Mouse (Mus musculus): Measurements from ENCODE around the gene Adora2a. TPM values are rescaled to one million over a fixed set of nuclear protein-coding genes. Genes with fewer than 3 reads are reported as not detected.
A peak's percentile ranks its signal among the peaks of the same experiment; 100 is the strongest.

The Adora2a gene
- total and polyA plus RNA-seq, 3 experiments, result 0.04 TPM; not detected in 2

DNA sequence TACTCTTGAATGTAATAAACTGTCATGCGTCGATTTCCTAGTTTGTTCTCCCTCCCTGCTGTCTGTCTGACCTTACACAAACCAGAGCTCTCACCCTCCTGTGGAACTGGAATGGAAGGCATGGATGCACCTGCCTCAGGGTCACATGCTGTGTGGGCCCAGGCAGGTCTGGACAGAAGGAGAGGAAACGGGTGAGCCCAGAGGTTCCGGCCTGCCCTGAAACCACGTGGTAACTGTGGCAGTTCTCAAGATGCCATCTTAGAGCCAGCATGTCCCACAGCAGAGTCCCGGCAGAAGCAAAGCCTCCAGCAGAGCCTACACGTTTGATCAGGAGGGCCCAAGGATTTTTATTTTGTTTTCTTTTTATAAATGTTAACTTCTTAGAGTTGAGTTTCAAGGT, 4.3 kb upstream of the Adora2a start:
- no peaks in the 10 kb centered on the region for H3K9me3 ChIP-seq (replicated peaks; ENCODE audit: insufficient read depth, low read length)
- TF ChIP-seq POLR2A (IDR thresholded peaks at IDR 0.05; ENCODE audit: control insufficient read depth in 1 of 2, insufficient read depth in 1 of 2, low read depth in 1 of 2, low read length in 2 of 2, poor library complexity in 1 of 2), result no peak
- TF ChIP-seq CHD1 (IDR thresholded peaks at IDR 0.05; ENCODE audit: low read depth, low read length), result no peak
- no peak for TF ChIP-seq GATA1 (IDR thresholded peaks at IDR 0.05; ENCODE audit: low read depth, low read length)
- no peak for TF ChIP-seq MAFK (IDR thresholded peaks at IDR 0.05; ENCODE audit: borderline replicate concordance, low read depth, low read length)
- no peak for TF ChIP-seq EP300 (IDR thresholded peaks at IDR 0.05; ENCODE audit: low read depth in 1 of 2, low read length in 2 of 2)
- no peak for TF ChIP-seq TAL1 (IDR thresholded peaks at IDR 0.05; ENCODE audit: low read length)
- TF ChIP-seq USF2 (IDR thresholded peaks at IDR 0.05; ENCODE audit: borderline replicate concordance in 1 of 2, insufficient read depth in 1 of 2, low read depth in 1 of 2, low read length in 2 of 2), result no peak
- TF ChIP-seq CHD2 (IDR thresholded peaks at IDR 0.05; ENCODE audit: low read length), result no peak
- TF ChIP-seq JUND (IDR thresholded peaks at IDR 0.05; ENCODE audit: low read depth, low read length), result no peak
- no peak for TF ChIP-seq CTCF (IDR thresholded peaks at IDR 0.05 in 2 of 3, conservative IDR thresholded peaks at IDR 0.05 in 1 of 3; ENCODE audit: control insufficient read depth in 1 of 3, insufficient read depth in 1 of 3, low read depth in 2 of 3, low read length in 3 of 3, poor library complexity in 1 of 3, severe bottlenecking in 1 of 3)
- TF ChIP-seq ELF1 (IDR thresholded peaks at IDR 0.05; ENCODE audit: low read depth, low read length), result no peak
- no peak for TF ChIP-seq ZC3H11A (IDR thresholded peaks at IDR 0.05; ENCODE audit: low read depth, low read length)
- no peak for TF ChIP-seq ZKSCAN1 (IDR thresholded peaks at IDR 0.05; ENCODE audit: low read depth, low read length)
- TF ChIP-seq ZMIZ1 (IDR thresholded peaks at IDR 0.05; ENCODE audit: low read depth, low read length), result no peak
- TF ChIP-seq ZNF384 (IDR thresholded peaks at IDR 0.05; ENCODE audit: low read depth, low read length), result no peak
- TF ChIP-seq HCFC1 (IDR thresholded peaks at IDR 0.05; ENCODE audit: low read depth, low read length), result no peak
- TF ChIP-seq MAX (IDR thresholded peaks at IDR 0.05; ENCODE audit: low read length), result no peak
- no peak for TF ChIP-seq MYC (IDR thresholded peaks at IDR 0.05; ENCODE audit: low read depth, low read length)
- H3K4me3 ChIP-seq (ENCODE audit: control insufficient read depth in 1 of 2, insufficient read depth in 1 of 2, low read depth in 2 of 2, low read length in 2 of 2), result no peak overlapping the region
- H3K36me3 ChIP-seq (ENCODE audit: control insufficient read depth in 1 of 2, insufficient read depth in 2 of 2, low read length in 2 of 2), result peaks cover 0 to 1% of the 10 kb centered on the region in 2 experiments; a peak in 1 of 4 replicates
- H3K27ac ChIP-seq (ENCODE audit: control insufficient read depth, low read depth, low read length), result no peak overlapping the region
- no peaks in the 10 kb centered on the region for H3K27me3 ChIP-seq (ENCODE audit: control insufficient read depth in 1 of 2, insufficient read depth in 2 of 2, low read length in 2 of 2)
- no peaks in the 10 kb centered on the region for H3K79me2 ChIP-seq (ENCODE audit: control insufficient read depth, insufficient read depth, low read length, poor library complexity)
- no peak for DNase-seq (ENCODE audit: low read depth, low spot score)
- no peak overlapping the region for H3K9ac ChIP-seq (ENCODE audit: control insufficient read depth, low read depth, low read length, poor library complexity, severe bottlenecking)
- peaks cover 0 to under 1% of the 10 kb centered on the region in 2 experiments; a peak in 1 of 4 replicates for H3K4me1 ChIP-seq (ENCODE audit: control insufficient read depth in 1 of 2, insufficient read depth in 2 of 2, low read length in 2 of 2)

DNA sequence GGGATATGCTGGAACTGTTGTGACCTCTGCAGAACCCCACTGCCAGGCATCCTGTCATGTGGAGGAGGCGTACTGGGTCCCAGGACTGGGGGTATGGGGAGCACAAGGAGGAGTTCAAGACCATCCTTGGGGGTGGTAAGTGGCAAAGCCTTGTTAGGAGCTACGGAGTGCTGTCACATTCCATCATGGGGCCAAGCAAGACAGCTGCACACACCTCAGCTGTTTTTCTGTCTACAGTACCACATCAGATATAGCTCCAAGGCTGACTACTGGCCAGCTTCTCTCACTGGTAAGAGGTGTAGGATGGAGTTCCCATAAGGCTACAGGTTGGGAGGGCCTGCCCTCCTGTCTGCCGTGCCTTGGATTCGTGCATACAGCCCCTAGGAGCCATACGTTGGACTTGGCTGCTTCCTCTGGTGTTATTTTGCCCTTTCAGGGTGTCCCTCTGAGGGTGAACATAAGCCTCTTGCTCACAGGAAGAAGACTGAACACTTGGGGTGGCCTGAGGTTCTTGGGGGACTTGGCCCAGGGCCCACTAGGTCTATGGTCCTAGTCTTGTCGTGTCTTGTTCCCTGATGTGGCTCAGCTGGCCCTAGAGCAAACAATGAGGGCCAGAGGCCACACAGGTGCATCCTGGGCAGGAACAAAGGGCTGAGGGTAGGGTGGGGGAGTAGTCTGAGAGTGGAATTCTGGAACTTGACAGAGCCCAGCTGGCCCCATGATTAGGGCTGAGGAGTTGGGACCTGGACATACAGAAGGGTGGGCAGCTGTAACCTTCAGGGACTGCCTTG, 2.3 kb upstream of the Adora2a start:
- no peak overlapping the region for H3K27ac ChIP-seq (ENCODE audit: control insufficient read depth, low read depth, low read length)
- no peaks in the 10 kb centered on the region for H3K36me3 ChIP-seq (ENCODE audit: control insufficient read depth in 1 of 2, insufficient read depth in 2 of 2, low read length in 2 of 2)
- TF ChIP-seq POLR2AphosphoS2 (IDR thresholded peaks at IDR 0.05; ENCODE audit: low read length) (0 out of 2 replicates have a peak, but pooled peaks have one; percentile 26), ETS1 (IDR thresholded peaks at IDR 0.05; ENCODE audit: low read depth, low read length) (no peak)
- H3K79me2 ChIP-seq (ENCODE audit: control insufficient read depth, insufficient read depth, low read length, poor library complexity), result no peaks in the 10 kb centered on the region
- H3K4me3 ChIP-seq (ENCODE audit: control insufficient read depth in 1 of 2, insufficient read depth in 1 of 2, low read depth in 2 of 2, low read length in 2 of 2), result no peak overlapping the region
- no peaks in the 10 kb centered on the region for H3K27me3 ChIP-seq (ENCODE audit: control insufficient read depth in 1 of 2, insufficient read depth in 2 of 2, low read length in 2 of 2)
- H3K4me1 ChIP-seq (ENCODE audit: control insufficient read depth in 1 of 2, insufficient read depth in 2 of 2, low read length in 2 of 2), result no peaks in the 10 kb centered on the region
- DNase-seq (ENCODE audit: low read depth, low spot score), result no peak
- H3K9me3 ChIP-seq (replicated peaks; ENCODE audit: insufficient read depth, low read length), result no peaks in the 10 kb centered on the region
- H3K9ac ChIP-seq (ENCODE audit: control insufficient read depth, low read depth, low read length, poor library complexity, severe bottlenecking), result no peak overlapping the region
